Mouse (Mus musculus) bone marrow macrophage, adult 2 months (primary cell): ENCODE measurements around the gene Gpr137.

ENCODE experiments used
- CTCF ChIP-seq: IDR thresholded peaks from 2 replicates; pipeline ENCODE4 v1.5.1; 2012; ENCODE audit warnings: low read depth, mild to moderate bottlenecking, low read length, moderate library complexity
- POLR2A ChIP-seq: IDR thresholded peaks from 2 replicates; pipeline ENCODE4 v1.6.1; 2012; ENCODE audit warnings: mild to moderate bottlenecking, low read depth, low read length, borderline replicate concordance

- TF ChIP-seq CTCF: no peak
- TF ChIP-seq POLR2A: no peak
Observed at GRCm38 (mm10) chr19:6920741-6921636, 21.3 kb downstream of the Gpr137 start.
